Mouse (Mus musculus) stomach, postnatal 0 days (tissue): ENCODE measurements around the gene Tnfrsf25. TPM values are rescaled to one million over a fixed set of nuclear protein-coding genes. Genes with fewer than 3 reads are reported as not detected.
A peak's percentile ranks its signal among the peaks of the same experiment; 100 is the strongest.

Experiments used
- ATAC-seq: fragments of 200-750 bp; cut with Nextera tagmentation; 2 replicates; pipeline ENCODE4 v1.8.0; 2017; ENCODE audit not compliant: low FRiP score, low TSS enrichment
- DNase-seq: peaks from one replicate; pipeline ENCODE4 v3.0.0-alpha.2; 2016; ENCODE audit warnings: low spot score
- H3K27ac ChIP-seq: fragments of 300-500 bp; sonication (generic); replicated peaks from 2 replicates; pipeline ENCODE4 v1.5.1; 2014; ENCODE audit warnings: mild to moderate bottlenecking, control low read depth
- H3K27me3 ChIP-seq: fragments of 300-500 bp; sonication (generic); 2 replicates; pipeline ENCODE4 v1.6.1; 2014; ENCODE audit warnings: low read length; ENCODE audit not compliant: control insufficient read depth, insufficient read depth
- H3K36me3 ChIP-seq: fragments of 300-500 bp; sonication (generic); 2 replicates; pipeline ENCODE4 v1.6.1; 2014; ENCODE audit warnings: low read length, mixed read lengths; ENCODE audit not compliant: control insufficient read depth, insufficient read depth
- H3K4me1 ChIP-seq: fragments of 300-500 bp; sonication (generic); replicated peaks from 2 replicates; pipeline ENCODE4 v1.6.1; 2014; ENCODE audit warnings: antibody characterized with exemption; ENCODE audit not compliant: control insufficient read depth, insufficient read depth
- H3K4me2 ChIP-seq: fragments of 300-500 bp; sonication (generic); replicated peaks from 2 replicates; pipeline ENCODE4 v1.6.1; 2014; ENCODE audit warnings: low read depth, mild to moderate bottlenecking, control low read depth, moderate library complexity
- H3K4me3 ChIP-seq: fragments of 300-500 bp; sonication (generic); 2 replicates; pipeline ENCODE4 v1.5.1; 2014; ENCODE audit warnings: low read depth, low read length, control low read depth
- H3K9ac ChIP-seq: fragments of 300-500 bp; sonication (generic); 2 replicates; pipeline ENCODE4 v1.6.1; 2014; ENCODE audit warnings: mild to moderate bottlenecking, low read length, control low read depth, mixed read lengths
- H3K9me3 ChIP-seq: fragments of 300-500 bp; sonication (generic); 2 replicates; pipeline ENCODE4 v1.6.1; 2016; ENCODE audit warnings: low read length; ENCODE audit not compliant: control insufficient read depth
- CTCF ChIP-seq: IDR thresholded peaks from 2 replicates; pipeline ENCODE4 v1.5.1; 2016; ENCODE audit warnings: antibody characterized with exemption, low read depth, mild to moderate bottlenecking, moderate library complexity
- EP300 ChIP-seq: optimal IDR thresholded peaks from 2 replicates; pipeline ENCODE3; 2016; ENCODE audit warnings: antibody characterized with exemption
- WGBS: fragments of 180-500 bp; shearing (Covaris S2); extraction: QIAGEN DNeasy Blood & Tissue Kit; methylation state at CpG from one replicate; pipeline ENCODE4 v1.1.7; 2014; 5-methylcytosine and 5-hydroxymethylcytosine counted together
- polyA plus RNA-seq: library from polyadenylated mRNA; unstranded; fragments of >200 nt; fragmentation: Nextera tagmentation; extraction: Ambion mirVana; gene quantifications from 2 replicates; pipeline ENCODE4 v1.2.1, GENCODE M21; 2015

Gene Tnfrsf25
- polyA plus RNA-seq, 1 experiment from 2014 or later = 0.49 TPM

DNA sequence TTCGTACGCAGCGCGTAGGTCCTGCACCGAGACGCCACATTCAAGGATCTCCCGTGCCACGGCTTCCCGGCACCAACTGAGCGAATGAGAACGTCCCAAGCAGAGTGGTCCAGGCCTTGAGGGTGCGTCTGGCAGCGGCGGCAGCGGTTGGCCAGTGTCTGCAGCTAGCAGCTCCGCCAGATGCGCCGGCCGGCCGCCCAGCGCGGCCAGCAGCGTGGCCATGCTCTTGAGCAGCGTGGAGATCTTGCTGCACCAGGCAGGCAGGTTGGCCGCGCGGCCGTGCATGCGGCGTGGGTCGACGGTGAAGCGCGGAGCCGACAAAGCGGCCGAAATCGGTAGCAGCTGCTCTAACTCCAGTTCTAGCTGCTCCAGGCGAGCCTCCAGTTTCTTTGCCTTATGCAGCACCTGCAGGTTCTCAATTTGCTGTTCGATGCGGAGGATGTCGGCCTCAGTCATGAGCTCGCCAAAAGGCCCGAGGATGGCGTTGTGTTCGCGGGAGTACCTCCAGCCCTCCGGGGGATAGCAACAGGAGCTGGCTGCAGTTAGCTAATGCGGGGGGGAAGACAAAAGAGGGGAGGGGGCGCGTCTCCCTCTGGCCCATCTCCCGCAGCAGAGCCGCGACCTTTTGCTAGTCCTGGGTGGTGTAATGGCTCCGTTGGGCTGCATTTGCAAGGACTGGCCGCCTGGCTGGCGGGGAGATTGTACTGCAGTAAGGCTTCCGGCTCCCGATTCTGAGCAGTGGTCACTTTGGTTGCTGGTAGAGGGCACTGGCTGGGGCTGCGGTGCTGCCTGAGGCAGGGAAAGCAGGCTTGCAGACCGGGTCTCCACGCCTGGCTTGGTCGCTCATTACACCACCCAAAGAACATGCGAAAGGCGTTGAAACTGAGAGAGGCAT lies 10.5 kb downstream of the Tnfrsf25 start:
- WGBS = 31% methylated on average over 65 of the region's 65 CpGs
- peak overlapping the region; percentile 17 for H3K4me3 ChIP-seq
- peak overlapping the region; percentile 26; the same call in 1 of the 2 replicates for H3K4me2 ChIP-seq
- peaks cover 5% of the 10 kb centered on the region for H3K27me3 ChIP-seq
- no peak for ATAC-seq
- no peak for TF ChIP-seq EP300
- TF ChIP-seq CTCF = peak; percentile 6; the same call in 1 of the 2 replicates
- DNase-seq = no peak
- H3K36me3 ChIP-seq = no peaks in the 10 kb centered on the region
- H3K27ac ChIP-seq = no peak overlapping the region
- no peaks in the 10 kb centered on the region for H3K9me3 ChIP-seq
- no peak overlapping the region for H3K9ac ChIP-seq
- H3K4me1 ChIP-seq = no peaks in the 10 kb centered on the region; the same call in 1 of the 2 replicates

DNA sequence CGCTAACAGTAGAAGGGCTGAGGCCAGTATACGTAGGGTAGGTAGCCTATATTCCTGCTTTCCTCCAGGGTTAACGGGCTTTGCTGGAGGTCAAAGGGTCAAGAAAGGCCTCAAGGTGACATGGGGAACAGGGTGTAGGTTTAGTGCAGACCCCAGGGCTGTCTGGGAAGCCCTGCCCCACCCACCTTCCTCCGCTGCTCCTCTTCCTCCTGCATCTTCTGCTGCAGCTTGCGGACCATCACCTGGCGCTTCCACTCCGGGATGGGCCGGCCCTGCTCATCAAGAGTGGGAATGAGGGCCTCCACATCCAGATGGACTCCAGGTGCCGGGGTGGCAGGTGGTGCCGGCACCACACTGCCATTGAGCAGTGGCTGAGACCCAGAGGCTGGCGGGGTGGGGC lies 12.2 kb downstream of the Tnfrsf25 start:
- ATAC-seq (no peak), DNase-seq (no peak)
- Histone ChIP-seq H3K9ac (no peak overlapping the region), H3K4me1 (no peaks in the 10 kb centered on the region; the same call in 1 of the 2 replicates), H3K4me2 (no peak overlapping the region), H3K27ac (no peak overlapping the region), H3K4me3 (no peak overlapping the region), H3K36me3 (no peaks in the 10 kb centered on the region), H3K9me3 (no peaks in the 10 kb centered on the region), H3K27me3 (peaks cover 11% of the 10 kb centered on the region)
- TF ChIP-seq EP300 = no peak
- 85% methylated on average over 11 of the region's 11 CpGs for WGBS

DNA sequence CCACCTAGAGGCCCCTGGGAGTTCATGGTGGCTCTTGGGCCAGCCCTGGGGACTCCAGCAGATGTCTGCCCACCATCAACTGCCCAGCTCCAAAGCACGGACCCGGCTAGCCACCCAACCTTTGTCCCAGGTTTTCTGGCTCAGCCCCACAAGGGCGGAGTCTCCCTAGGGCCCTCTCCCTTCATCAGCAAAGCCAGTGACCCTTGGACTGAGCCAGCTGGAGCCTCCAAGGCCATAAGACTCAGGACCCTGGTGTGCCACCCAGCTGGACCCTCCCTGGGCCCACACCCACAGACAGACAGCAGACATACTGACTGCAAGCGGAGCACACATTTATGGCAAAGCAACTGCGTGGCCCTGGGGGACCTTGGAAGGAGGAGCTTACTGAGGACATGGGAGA lies 13.1 kb downstream of the Tnfrsf25 start:
- peak; percentile 69 for DNase-seq
- Histone ChIP-seq H3K9ac (no peak overlapping the region), H3K4me3 (no peak overlapping the region), H3K4me1 (no peaks in the 10 kb centered on the region; the same call in 1 of the 2 replicates), H3K9me3 (no peaks in the 10 kb centered on the region), H3K27me3 (peaks cover 8% of the 10 kb centered on the region), H3K27ac (no peak overlapping the region), H3K36me3 (no peaks in the 10 kb centered on the region), H3K4me2 (no peak overlapping the region; the same call in 1 of the 2 replicates)
- peak; percentile 16 for ATAC-seq
- TF ChIP-seq CTCF (no peak), EP300 (no peak)
- 75% methylated on average over 5 of the region's 5 CpGs for WGBS

DNA sequence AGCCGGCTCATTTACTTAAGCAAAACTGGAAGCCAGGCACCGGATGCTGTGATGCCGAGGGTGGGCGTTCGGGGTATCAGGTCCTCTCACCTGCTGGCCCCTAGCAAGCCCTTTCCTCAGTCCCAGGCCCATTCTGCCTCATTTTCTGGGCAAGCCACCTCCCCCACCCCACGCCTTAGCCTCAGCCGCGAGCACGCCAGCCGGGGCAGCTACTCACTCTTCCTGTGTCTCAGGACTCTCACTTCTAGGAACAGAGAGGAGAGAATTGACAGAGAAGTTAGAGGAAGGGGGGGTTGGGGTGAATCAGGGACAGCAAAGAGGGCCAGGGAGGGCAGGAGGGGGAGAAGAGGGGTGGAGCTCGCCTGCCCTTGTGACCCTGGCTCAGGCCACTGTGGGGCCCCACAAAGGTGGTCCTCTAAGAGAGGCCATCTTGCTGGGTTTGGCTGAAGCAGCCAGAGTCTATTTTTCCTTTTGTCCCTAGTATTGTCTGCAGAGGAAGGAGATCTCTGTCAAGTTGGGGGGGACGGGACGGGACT lies 13.7 kb downstream of the Tnfrsf25 start:
- TF ChIP-seq CTCF (no peak), EP300 (no peak)
- Histone ChIP-seq H3K36me3 (no peaks in the 10 kb centered on the region), H3K27ac (no peak overlapping the region), H3K4me3 (no peak overlapping the region), H3K4me1 (no peaks in the 10 kb centered on the region; the same call in 1 of the 2 replicates), H3K4me2 (no peak overlapping the region), H3K9ac (no peak overlapping the region), H3K27me3 (peaks cover 8% of the 10 kb centered on the region), H3K9me3 (no peaks in the 10 kb centered on the region)
- no peak for DNase-seq
- 50% methylated on average over 13 of the region's 13 CpGs for WGBS
- no peak for ATAC-seq

DNA sequence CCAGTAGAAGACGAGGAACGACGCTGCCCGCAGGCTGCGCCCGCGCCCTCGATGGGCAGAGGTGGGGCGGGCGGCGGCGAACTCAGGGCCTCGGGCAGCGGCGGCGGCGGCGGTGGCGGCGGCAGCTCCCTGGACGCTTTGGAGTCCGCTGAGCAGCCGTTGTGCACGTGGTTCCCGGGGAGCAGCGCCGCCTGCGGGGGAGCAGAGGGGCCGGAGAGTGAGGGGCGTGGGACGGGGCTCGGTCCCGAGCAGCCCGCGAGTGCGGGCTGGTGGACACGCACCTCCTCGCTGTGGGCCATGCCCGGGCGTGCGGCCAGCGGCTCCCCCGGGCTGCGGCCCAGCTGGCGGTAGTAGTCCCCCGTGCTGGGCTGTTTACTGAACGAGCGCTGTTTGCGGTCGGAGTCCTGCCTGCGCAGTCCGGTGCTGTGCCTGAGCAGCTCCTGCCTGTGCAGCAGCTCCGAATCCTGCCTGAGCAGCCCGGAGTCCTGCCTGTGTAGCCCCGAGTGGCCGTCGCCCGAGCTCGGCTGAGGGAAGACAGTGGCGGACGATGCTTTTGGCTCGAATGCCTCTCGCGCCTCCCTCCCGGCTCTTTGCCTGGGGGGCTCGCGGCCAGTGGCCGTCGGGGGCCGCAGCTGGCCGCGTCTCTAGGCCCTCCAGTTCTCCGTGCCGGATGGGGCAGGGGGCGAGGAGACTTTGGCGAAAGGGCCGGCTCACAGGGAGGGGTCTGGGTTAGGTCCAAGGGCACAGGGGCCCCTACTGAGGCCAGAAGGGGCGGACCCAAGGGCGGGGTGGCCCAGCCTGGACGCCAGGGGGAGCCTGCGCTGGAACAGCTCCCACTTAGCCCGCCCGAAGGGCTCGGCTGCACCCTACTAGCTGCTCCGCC lies 15.3 kb downstream of the Tnfrsf25 start:
- no peaks in the 10 kb centered on the region for H3K9me3 ChIP-seq
- DNase-seq (peak; percentile 82), ATAC-seq (peak; percentile 69)
- peak overlapping the region; percentile 72 for H3K4me2 ChIP-seq
- no peaks in the 10 kb centered on the region for H3K36me3 ChIP-seq
- peak overlapping the region; percentile 42 for H3K4me3 ChIP-seq
- no peaks in the 10 kb centered on the region; the same call in 1 of the 2 replicates for H3K4me1 ChIP-seq
- WGBS = under 1% methylated on average over 74 of the region's 85 CpGs
- TF ChIP-seq EP300 = no peak
- TF ChIP-seq CTCF = peak; percentile 68
- H3K27me3 ChIP-seq = peaks cover 8% of the 10 kb centered on the region
- peak overlapping the region; percentile 48 for H3K9ac ChIP-seq
- no peak overlapping the region; the same call in 1 of the 2 replicates for H3K27ac ChIP-seq
